Mouse (Mus musculus): Measurements from ENCODE around the gene Sh3kbp1. TPM values are rescaled to one million over a fixed set of nuclear protein-coding genes. Genes with fewer than 3 reads are reported as not detected.

Sh3kbp1 gene
- total and polyA plus RNA-seq, 3 experiments: 45.4 to 85.8 (median 48.2) TPM

- 0 out of 2 replicates have a peak, but pooled peaks cover 3% of the 10 kb centered on the region for H3K79me2 ChIP-seq (replicated peaks; ENCODE audit: control insufficient read depth, extremely low read depth, insufficient read depth, poor library complexity, severe bottlenecking)
- H3K4me2 ChIP-seq (ENCODE audit: insufficient read depth, low read depth, poor library complexity, severe bottlenecking): peak overlapping the region; percentile 88
- DNase-seq (ENCODE audit: extremely low read depth): no peak
- H3K9ac ChIP-seq (ENCODE audit: insufficient read depth, low read depth): peak overlapping the region; percentile 30; the same call in 1 of the 2 replicates
- H3K4me1 ChIP-seq (ENCODE audit: control insufficient read depth in 1 of 2, insufficient read depth in 2 of 2): peaks cover 2 to 23% of the 10 kb centered on the region in 2 experiments; a peak in 2 of 4 replicates
- H3K27ac ChIP-seq (ENCODE audit: insufficient read depth, low read depth): peak overlapping the region; percentile 98
- dilution Hi-C loops (cut with MboI; ENCODE audit: extremely low pct_ligation_motif_present, extremely low pct_unique_long_range_greater_than_20kb, low sequenced_read_pairs): no loop called here
- TF ChIP-seq UBTF (IDR thresholded peaks at IDR 0.05; ENCODE audit: low read depth, low read length) (no peak), MAX (IDR thresholded peaks at IDR 0.05; ENCODE audit: low read length) (0 out of 2 replicates have a peak, but pooled peaks have one; percentile 53), HCFC1 (IDR thresholded peaks at IDR 0.05; ENCODE audit: low read depth, low read length) (no peak), ZMIZ1 (IDR thresholded peaks at IDR 0.05; ENCODE audit: low read depth, low read length) (no peak), JUND (conservative IDR thresholded peaks at IDR 0.05; ENCODE audit: low read depth, low read length) (no peak), MXI1 (IDR thresholded peaks at IDR 0.05; ENCODE audit: low read depth, low read length) (no peak), BHLHE40 (IDR thresholded peaks at IDR 0.05; ENCODE audit: low read depth, low read length) (peak; percentile 62), SMC3 (IDR thresholded peaks at IDR 0.05; ENCODE audit: low read depth, low read length) (no peak), MYC (IDR thresholded peaks at IDR 0.05; ENCODE audit: low read depth, low read length) (peak; percentile 79), ELF1 (IDR thresholded peaks at IDR 0.05; ENCODE audit: low read depth, low read length) (0 out of 2 replicates have a peak, but pooled peaks have one; percentile 15), USF1 (IDR thresholded peaks at IDR 0.05; ENCODE audit: low read depth, low read length) (no peak), E2F4 (IDR thresholded peaks at IDR 0.05; ENCODE audit: insufficient replicate concordance, low read depth, low read length) (no peak), POLR2AphosphoS2 (IDR thresholded peaks at IDR 0.05; ENCODE audit: low read depth, low read length) (no peak), TCF12 (IDR thresholded peaks at IDR 0.05; ENCODE audit: low read depth, low read length) (peak; percentile 41; the same call in 1 of the 2 replicates), POLR2A (IDR thresholded peaks at IDR 0.05; ENCODE audit: low read depth, low read length) (no peak), JUN (IDR thresholded peaks at IDR 0.05; ENCODE audit: insufficient read depth, low read depth, low read length) (no peak), ZC3H11A (IDR thresholded peaks at IDR 0.05; ENCODE audit: low read depth, low read length) (no peak), EP300 (IDR thresholded peaks at IDR 0.05; ENCODE audit: low read length) (peak; percentile 47; the same call in 1 of the 2 replicates), PAX5 (IDR thresholded peaks at IDR 0.05; ENCODE audit: low read length) (no peak), CHD2 (IDR thresholded peaks at IDR 0.05; ENCODE audit: low read length) (no peak), RAD21 (IDR thresholded peaks at IDR 0.05; ENCODE audit: low read depth, low read length) (no peak), CTCF (conservative IDR thresholded peaks at IDR 0.05 in 1 of 2, IDR thresholded peaks at IDR 0.05 in 1 of 2; ENCODE audit: low read depth in 2 of 2, low read length in 2 of 2) (no peak), USF2 (conservative IDR thresholded peaks at IDR 0.05; ENCODE audit: low read depth, low read length) (no peak), CHD1 (IDR thresholded peaks at IDR 0.05; ENCODE audit: low read depth, low read length) (no peak), MAZ (IDR thresholded peaks at IDR 0.05; ENCODE audit: low read depth, low read length) (no peak), ETS1 (conservative IDR thresholded peaks at IDR 0.05; ENCODE audit: low read depth, low read length) (peak; percentile 45), ZKSCAN1 (IDR thresholded peaks at IDR 0.05; ENCODE audit: borderline replicate concordance, low read depth, low read length) (no peak), MAFK (IDR thresholded peaks at IDR 0.05; ENCODE audit: insufficient replicate concordance, low read length) (no peak), NELFE (IDR thresholded peaks at IDR 0.05; ENCODE audit: low read depth, low read length) (no peak), RCOR1 (conservative IDR thresholded peaks at IDR 0.05; ENCODE audit: low read depth, low read length) (0 out of 2 replicates have a peak, but pooled peaks have one; percentile 50), KAT2A (IDR thresholded peaks at IDR 0.05; ENCODE audit: insufficient replicate concordance, low read length) (no peak), SIN3A (IDR thresholded peaks at IDR 0.05; ENCODE audit: low read length) (peak; percentile 53; the same call in 1 of the 2 replicates), NRF1 (IDR thresholded peaks at IDR 0.05; ENCODE audit: low read depth, low read length) (no peak), MEF2A (IDR thresholded peaks at IDR 0.05; ENCODE audit: borderline replicate concordance, low read depth, low read length) (no peak; the same call in 1 of the 2 replicates), ZNF384 (IDR thresholded peaks at IDR 0.05; ENCODE audit: low read depth, low read length) (no peak), IRF4 (IDR thresholded peaks at IDR 0.05; ENCODE audit: low read depth, low read length) (no peak), TBP (conservative IDR thresholded peaks at IDR 0.05; ENCODE audit: low read depth, low read length) (no peak; the same call in 1 of the 2 replicates), GABPA (IDR thresholded peaks at IDR 0.05; ENCODE audit: insufficient replicate concordance, low read depth, low read length) (no peak)
- H3K9me3 ChIP-seq (replicated peaks; ENCODE audit: low read length): no peaks in the 10 kb centered on the region
- peak overlapping the region; percentile 35 to 49 (median 36) for H3K4me3 ChIP-seq (replicated peaks in 1 of 3; ENCODE audit: low read depth in 2 of 3, low read length in 2 of 3, poor library complexity in 1 of 3)
- in situ Hi-C loops (cut with MboI; ENCODE audit: low pct_ligation_motif_present, low pct_unique_long_range_greater_than_20kb, low sequenced_read_pairs): no loop called here
- H3K27me3 ChIP-seq (replicated peaks): no peaks in the 10 kb centered on the region
- H3K36me3 ChIP-seq (replicated peaks in 1 of 2; ENCODE audit: control insufficient read depth in 1 of 2, insufficient read depth in 1 of 2, low read length in 1 of 2): no peaks in the 10 kb centered on the region
These were observed 70.0 kb downstream of the Sh3kbp1 start for GRCm38 (mm10) chrX:159697030-159697454.
